Mouse (Mus musculus): ENCODE results near the gene Klhl2.

The Klhl2 gene

GRCm38 (mm10) chr8:64768645-64769044 is 81.2 kb downstream of the Klhl2 start:
- CTCF ChIA-PET = no interaction called here

- CTCF ChIA-PET = no interaction called here
Observed at GRCm38 (mm10) chr8:64767047-64767446, 82.8 kb downstream of the Klhl2 start.

DNA sequence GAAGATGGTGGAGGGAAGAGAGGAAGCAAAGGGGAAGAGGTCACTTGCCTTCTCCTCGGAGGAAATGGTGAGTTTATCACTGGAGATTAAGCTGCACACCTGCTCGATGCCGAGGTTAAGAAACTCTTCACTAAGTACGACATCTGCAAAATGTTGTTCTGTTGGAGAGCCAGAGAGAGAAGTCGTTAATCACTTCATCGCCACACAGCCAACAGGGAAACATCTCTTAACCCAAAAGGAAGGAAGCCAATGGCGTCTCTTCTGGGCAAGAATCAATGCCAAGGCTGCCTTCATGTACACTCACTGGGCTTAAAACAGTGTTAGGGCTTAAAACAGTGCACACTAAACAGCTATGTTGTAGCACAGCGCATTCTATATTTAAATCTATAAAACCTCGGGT is 85.7 kb downstream of the Klhl2 start:
- CTCF ChIA-PET = no interaction called here

DNA sequence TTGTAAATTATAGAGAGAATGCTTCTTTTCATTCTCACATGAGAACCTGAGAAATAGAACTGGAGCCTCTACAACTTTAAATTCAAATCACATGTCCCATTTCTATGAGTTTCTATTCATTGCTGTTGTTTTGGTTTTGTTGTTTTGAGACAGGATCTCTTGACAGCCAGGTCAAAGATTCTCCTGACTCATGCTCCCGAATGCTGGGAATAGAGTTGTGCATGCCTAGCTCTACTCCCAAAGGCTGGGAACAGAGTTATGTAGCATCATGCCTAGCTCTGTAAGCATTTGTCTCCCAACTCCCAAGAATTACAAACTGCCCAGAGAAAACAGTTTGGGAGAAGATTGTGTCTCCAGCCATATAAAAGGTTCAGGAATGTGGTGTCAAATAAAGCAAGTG is 87.1 kb downstream of the Klhl2 start:
- CTCF ChIA-PET = no interaction called here

- CTCF ChIA-PET = no interaction called here
Observed at GRCm38 (mm10) chr8:64761430-64761829, 88.4 kb downstream of the Klhl2 start.

GRCm38 (mm10) chr8:64757956-64758355 is 91.9 kb downstream of the Klhl2 start:
- CTCF ChIA-PET = no interaction called here

DNA sequence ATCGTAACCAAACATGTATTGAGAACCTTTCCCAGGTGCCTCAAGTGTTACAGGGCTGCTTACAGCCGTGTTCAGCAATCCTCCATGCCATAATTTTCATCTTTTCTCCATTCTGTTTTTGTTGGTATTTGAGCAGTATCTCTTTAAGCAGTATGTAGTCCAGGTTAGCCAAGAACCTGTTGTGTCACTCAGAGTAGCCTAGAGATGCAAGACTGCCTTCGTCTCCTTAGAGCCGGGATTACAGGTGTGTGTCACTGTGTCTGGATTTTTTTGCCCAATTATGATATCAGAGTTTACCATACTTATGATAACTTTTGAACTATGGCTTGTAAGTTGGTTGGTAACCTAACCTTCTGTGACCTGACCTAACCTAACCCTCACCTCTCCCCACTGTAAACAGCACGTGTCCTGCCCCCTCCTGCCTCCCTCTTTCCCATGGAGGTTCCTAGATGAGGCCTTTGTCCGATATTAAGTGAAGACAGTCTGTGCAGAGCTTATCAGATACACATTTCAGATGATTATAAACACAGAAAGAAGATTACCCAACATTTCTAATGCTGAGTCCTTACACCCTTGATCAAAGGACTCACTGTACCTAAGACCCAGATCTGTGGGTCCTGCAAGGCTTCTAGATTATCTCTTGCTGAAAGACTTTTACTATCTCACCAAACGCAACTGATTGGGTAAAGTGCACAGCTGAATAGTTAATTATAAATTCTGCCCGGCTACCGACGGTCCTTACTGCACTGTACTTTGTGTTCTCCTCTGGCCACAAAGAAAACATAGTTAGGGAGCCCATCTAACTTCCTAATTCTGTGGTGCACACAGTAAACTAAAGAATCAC is 103.4 kb downstream of the Klhl2 start:
- CTCF ChIA-PET = no interaction called here

GRCm38 (mm10) chr8:64740547-64741211 is 109.1 kb downstream of the Klhl2 start:
- CTCF ChIA-PET = interaction anchor here (0.6 kb wide), 1 partner anchor 9 kb away, joined by 34 read pairs; no protein-coding TSS in a partner anchor

DNA sequence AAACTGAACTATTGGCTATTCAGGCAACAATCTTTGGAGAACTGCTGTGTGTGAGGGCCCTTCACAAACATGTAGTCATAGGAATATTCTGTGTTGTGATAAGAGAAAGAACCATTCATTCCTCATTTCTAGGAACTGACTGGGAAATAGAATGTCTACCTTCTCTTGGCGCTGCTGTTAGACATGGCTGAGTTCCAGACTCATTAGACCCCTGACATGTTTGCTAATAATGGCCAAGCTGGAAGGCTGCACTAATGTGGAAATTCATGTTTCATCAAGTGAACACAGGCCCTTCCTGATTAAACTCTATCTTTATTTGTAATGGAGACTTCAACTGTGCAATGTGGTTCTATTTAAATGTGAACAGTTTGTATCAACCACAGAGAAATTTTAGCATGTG is 110.9 kb downstream of the Klhl2 start:
- CTCF ChIA-PET = no interaction called here

DNA sequence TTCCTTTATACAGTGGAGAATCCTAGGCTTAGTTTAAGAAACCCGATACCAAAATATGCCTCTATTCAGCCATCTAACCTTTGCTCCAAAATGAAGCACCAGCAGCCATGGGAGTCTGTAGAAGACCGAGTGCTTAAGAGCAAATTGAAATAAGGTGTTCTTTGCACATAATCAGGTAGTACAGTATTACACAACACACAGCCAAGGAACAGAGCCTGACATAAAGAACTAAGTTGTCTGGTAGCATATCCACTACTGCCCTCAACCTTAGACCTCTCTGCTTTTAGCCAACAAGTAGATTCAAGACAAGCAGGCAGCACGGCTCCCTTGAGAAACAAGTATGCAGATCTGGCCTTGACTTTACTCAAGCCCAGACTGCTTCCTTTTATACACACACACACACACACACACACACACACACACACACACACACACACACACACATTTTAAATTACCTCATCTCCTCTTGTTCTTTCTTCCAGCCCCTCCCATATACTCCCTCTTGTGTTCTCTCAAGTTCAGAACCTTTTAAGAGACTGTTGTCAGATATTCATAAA is 113.0 kb downstream of the Klhl2 start:
- CTCF ChIA-PET = no interaction called here

- CTCF ChIA-PET = no interaction called here
Observed at GRCm38 (mm10) chr8:64735161-64735560, 114.7 kb downstream of the Klhl2 start.

DNA sequence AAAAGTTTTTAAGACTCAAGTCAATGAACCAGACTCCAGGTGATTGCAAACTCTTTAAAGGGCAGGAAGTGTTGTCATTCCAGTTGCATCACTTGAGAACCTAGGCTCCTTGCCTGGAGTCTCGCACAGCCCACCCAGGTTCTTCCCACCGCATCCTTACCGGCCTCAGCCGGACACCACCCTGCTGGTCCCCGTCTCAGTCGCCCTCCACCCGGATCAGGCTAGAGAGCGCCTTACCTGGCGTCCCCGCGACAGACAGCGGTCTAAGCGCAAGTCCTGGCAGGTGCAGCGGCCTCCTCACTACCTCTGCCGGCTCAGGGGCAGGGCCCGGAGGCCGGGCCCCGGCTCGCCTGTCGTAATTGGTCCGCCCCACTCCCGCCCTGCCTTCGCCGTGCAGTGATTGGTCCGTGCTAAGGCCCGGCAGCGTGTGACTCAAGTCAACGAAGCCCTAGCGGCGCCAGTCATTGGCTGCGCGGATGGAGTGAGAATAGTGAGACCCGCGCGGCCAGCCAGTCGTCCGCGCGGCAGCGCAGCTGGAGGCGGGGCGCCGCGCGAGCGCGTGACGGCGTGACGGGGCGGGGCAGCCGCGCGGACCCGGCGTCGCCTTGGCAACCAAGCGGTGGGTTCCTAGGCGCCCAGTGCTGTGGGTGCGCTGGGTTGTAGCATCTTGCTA is 116.4 kb downstream of the Klhl2 start, which contains the start of gene Msmo1:
Gene Msmo1, minus strand, starts transcription at position 522 of the 673 bp plus-strand sequence.
- CTCF ChIA-PET = no interaction called here

- CTCF ChIA-PET = no interaction called here
Observed at GRCm38 (mm10) chr8:64732596-64732995, 117.2 kb downstream of the Klhl2 start.

DNA sequence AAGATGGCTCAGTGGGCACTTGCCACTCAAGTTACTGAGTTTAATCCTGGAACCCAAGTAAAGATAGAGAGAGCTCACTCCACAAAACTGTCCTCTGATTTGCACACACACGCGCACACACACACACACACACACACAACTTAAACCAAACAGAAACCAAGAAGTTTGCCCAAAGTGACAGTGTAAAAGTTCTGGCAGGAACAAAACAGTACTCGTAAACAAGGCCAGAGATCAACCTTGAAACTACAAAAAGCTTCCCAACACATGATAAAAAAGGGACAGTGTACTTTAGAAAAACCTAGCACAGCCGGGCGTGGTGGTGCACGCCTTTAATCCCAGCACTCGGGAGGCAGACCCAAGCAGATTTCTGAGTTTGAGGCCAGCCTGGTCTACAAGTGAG is 121.7 kb downstream of the Klhl2 start:
- CTCF ChIA-PET = no interaction called here

GRCm38 (mm10) chr8:64726190-64726695 is 123.6 kb downstream of the Klhl2 start:
- CTCF ChIA-PET = no interaction called here

GRCm38 (mm10) chr8:64723206-64723605 is 126.6 kb downstream of the Klhl2 start:
- CTCF ChIA-PET = no interaction called here

GRCm38 (mm10) chr8:64717868-64718267 is 131.9 kb downstream of the Klhl2 start:
- CTCF ChIA-PET = interaction anchor here (0.6 kb wide), 1 partner anchor 26 kb away, joined by 5 read pairs; no protein-coding TSS in a partner anchor

DNA sequence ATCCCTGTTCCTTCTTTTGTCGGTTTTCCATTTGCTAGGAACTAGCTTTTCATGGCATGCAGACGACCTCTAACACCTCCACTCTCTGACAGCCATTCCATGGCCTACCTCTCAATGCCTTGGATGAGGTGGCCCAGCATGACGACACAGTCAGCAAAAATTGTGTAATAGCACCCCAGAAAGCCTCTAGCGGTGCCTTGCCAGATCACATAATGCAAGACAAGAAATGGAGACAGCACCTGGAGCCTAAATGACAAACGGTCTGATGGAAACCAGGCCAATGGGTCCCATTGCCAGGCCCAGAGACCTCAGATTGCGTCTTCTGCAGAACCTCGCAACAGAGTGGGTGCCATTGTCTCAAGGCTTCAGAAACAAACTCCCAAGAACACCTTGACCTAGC is 137.3 kb downstream of the Klhl2 start:
- CTCF ChIA-PET = no interaction called here

- CTCF ChIA-PET = no interaction called here
Observed at GRCm38 (mm10) chr8:64711544-64711943, 138.3 kb downstream of the Klhl2 start.

GRCm38 (mm10) chr8:64707481-64707880 is 142.3 kb downstream of the Klhl2 start:
- CTCF ChIA-PET = no interaction called here

DNA sequence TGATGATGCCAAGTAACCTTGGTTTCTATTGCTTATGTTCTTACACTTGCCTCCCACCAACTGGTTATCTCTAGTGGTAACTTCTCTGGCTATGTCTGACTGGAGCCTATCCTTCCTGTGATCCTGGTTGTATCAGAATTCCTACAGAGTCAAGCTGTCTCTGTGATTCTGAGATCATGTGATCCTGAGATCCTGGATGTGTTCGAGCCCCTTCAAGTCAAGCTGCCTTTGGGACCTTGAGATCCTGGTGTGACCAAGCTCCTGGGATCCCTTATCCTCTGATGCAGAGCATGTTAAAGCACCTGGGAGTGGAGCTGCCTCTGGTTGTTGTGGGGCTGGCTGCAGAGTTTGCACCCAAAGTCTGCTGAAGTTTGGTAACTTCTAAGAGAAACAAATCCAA is 146.6 kb downstream of the Klhl2 start:
- CTCF ChIA-PET = no interaction called here

DNA sequence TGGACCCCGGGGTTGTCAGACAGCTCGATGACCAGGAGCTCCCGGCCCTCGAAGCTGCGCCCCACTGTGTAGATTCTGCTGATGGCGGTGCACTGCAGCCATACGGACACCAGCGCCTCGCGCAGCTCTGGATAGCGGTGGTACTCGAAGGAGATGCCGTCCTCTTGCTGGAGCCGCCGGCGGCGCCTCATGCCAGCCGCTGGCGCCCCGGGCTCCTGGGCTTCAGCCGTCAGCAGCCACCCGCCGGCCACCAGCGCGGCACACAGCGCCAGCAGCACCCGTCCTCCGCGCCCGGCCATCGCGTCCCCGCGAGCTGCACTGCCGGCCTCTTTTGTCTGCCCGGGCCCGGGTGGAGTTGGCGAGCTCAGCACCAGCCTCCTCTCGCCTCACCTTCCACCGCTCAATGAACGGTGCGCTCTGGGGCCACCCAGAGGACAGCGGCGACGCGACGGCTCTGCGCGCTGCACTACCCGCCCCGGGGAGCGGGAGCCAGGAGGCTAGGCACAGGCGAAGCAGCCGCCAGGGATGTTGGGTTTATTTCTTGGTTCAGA is 157.1 kb downstream of the Klhl2 start, which contains the start of gene Cpe:
Gene Cpe, minus strand, starts transcription at position 404 of the 551 bp plus-strand sequence.
- CTCF ChIA-PET = no interaction called here

Data from spleen, embryonic (tissue).